Mouse (Mus musculus) G1E (cell line): ENCODE measurements around the gene Ctdspl.

ENCODE experiments used
- CTCF ChIP-seq: IDR thresholded peaks from 2 replicates; pipeline ENCODE4 v1.5.1; 2012; ENCODE audit warnings: low read depth, low read length, inconsistent platforms, mixed read lengths
- GATA1 ChIP-seq: IDR thresholded peaks from 2 replicates; pipeline ENCODE4 v1.6.1; 2012; ENCODE audit warnings: borderline replicate concordance, low read length, inconsistent platforms, mixed read lengths
- GATA2 ChIP-seq: IDR thresholded peaks from 2 replicates; pipeline ENCODE4 v1.6.1; 2012; ENCODE audit warnings: low read depth, low read length, inconsistent platforms, borderline replicate concordance

GRCm38 (mm10) chr9:118948486-118948885 is 22.2 kb downstream of the Ctdspl start:
- TF ChIP-seq GATA1: no peak
- TF ChIP-seq CTCF: no peak
- TF ChIP-seq GATA2: no peak
